Mouse (Mus musculus) testis, adult 2 months (tissue): ENCODE results near the gene 1810055G02Rik.

ENCODE experiments used
- CTCF ChIP-seq: fragments of 200-500 bp; IDR thresholded peaks from 2 replicates; pipeline ENCODE4 v1.5.1; 2012; ENCODE audit warnings: low read depth, mild to moderate bottlenecking, inconsistent platforms, low read length, moderate library complexity; ENCODE audit not compliant: control insufficient read depth, insufficient read depth, insufficient replicate concordance
- POLR2A ChIP-seq: fragments of 200-500 bp; IDR thresholded peaks from 2 replicates; pipeline ENCODE4 v1.6.1; 2012; ENCODE audit warnings: low read depth, mild to moderate bottlenecking, inconsistent platforms, low read length, moderate library complexity; ENCODE audit not compliant: control insufficient read depth

GRCm38 (mm10) chr19:3692414-3693145, 15.5 kb upstream of the 1810055G02Rik start:
- TF ChIP-seq POLR2A (no peak), CTCF (no peak)
